Mouse (Mus musculus) left cerebral cortex, adult 8-10 months (tissue): ENCODE measurements around the gene Cacna1g. TPM values are rescaled to one million over a fixed set of nuclear protein-coding genes. Genes with fewer than 3 reads are reported as not detected.
"Not testable (repeated sequence)": the region's sequence is repeated elsewhere in the genome, so short reads cannot be mapped to it uniquely, and the experiment has no call there.

Source experiments
- DNase-seq, 2 experiments: peaks; one replicate each; pipeline ENCODE4 v3.0.0; 2022; ENCODE audit warnings: low spot score in 2 of 2
- total RNA-seq, 4 experiments: library from RNA; stranded (reverse); gene quantifications; 2 replicates each; pipeline ENCODE4 v1.2.4; 2022

Cacna1g gene
- total RNA-seq, 4 experiments from 2014 or later = 58.2 to 71.7 (median 64.6) TPM

- DNase-seq = peak; percentile 53 to 91
Observed at GRCm38 (mm10) chr11:94404641-94405260, 69.2 kb downstream of the Cacna1g start.

DNA sequence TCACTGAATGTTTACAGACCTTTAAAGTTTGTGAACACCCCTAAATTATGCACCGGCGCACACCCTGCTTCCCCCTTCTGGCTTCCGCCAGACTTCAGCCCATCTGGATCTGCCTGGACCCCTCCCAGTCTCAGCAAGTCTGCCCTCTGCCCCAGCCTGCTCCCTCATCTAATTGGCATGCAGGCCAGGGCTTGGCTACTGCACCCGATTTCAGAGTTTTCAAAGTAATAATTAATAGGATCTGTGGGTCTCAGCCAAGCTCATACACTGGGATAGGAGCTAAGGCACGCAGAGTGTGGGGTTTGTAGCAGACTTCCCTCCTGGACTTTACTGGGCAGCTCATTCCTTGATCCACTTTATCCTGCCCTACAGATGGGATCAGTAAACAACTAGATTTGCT lies 69.8 kb downstream of the Cacna1g start:
- DNase-seq = peak in 1 of 2 experiments; percentile 19

DNA sequence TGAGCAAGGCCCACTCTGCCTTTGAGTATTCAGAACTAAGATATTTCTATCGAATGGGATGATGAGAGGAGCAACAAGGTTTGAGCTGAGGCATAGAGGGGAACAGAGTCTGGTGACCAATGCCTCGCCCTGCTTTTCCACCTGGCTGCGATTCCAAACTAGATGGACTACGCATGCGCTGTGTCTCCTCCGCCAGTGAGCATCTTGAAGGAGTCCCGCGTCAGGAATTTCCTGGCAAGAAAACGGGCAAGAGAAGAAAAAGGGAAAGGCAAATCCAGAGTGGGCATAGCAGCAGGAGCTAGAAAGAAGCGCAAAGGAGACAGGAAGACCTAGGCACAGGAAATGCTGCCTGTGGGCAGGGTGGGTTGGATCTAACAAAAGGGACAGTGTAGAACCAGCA lies 70.2 kb downstream of the Cacna1g start:
- no peak for DNase-seq

- no peak for DNase-seq
Observed at GRCm38 (mm10) chr11:94402731-94403130, 71.3 kb downstream of the Cacna1g start.

DNA sequence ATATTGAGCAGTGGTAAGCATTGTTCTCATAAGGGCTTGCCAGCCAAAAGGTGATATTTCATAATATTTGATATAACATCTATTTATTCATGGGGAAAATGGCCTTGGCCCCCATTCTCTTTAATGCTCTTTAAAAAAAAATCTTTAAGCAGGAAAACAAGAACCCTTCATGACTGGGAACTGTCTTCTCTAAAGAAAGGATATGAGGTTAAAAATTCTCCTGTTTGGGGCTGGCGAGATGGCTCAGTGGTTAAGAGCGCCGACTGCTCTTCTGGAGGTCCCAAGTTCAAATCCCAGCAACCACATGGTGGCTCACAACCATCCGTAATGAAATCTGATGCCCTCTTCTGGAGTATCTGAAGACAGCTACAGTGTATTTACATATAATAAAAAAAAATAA lies 72.0 kb downstream of the Cacna1g start:
- DNase-seq = not testable (repeated sequence)

GRCm38 (mm10) chr11:94400996-94401395 lies 73.0 kb downstream of the Cacna1g start:
- no peak for DNase-seq

- no peak for DNase-seq
Observed at GRCm38 (mm10) chr11:94394107-94394506, 79.9 kb downstream of the Cacna1g start.

DNA sequence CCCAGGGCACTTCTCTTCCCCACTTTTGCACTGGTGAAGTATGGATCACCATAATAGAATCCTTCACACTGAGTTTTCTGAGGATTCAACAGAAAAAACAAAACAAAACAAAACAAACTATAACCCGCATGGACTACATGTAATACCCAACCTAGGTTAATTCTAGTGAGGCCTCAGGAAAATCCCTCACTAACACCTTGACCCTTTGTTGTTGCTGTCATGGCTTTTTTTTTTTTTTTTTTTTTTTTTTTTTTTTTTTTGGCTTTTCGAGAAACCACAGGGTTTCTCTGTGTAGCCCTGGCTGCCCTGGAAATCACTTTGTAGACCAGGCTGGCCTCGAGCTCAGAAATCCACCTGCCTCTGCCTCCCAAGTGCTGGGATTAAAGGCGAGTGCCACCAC lies 80.5 kb downstream of the Cacna1g start:
- DNase-seq = not testable (repeated sequence)

DNA sequence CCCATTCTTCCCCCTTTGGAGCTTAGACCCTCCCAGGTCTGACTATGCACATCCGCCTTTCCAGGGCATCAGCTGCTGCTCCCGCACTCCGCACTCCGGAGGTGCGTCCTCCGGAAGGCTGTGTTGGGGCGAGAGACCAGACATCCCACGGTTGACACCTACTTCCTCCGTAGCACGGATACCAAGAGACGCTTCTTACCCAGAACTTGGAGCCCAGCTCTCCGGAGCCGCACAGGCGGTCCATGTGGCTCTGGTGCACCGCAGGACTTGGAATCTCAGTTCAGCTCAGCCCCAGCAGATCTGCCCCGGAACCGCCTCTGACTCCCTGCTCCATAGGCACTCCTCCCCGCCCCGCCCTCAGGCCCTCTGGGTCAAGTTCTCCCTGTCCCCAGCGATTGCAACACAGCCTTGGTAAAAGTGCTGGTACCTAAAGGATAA lies 81.3 kb downstream of the Cacna1g start, which contains the start of gene Abcc3:
Gene Abcc3, minus strand, starts transcription at position 326 of the 438 bp plus-strand sequence.
- no peak for DNase-seq

DNA sequence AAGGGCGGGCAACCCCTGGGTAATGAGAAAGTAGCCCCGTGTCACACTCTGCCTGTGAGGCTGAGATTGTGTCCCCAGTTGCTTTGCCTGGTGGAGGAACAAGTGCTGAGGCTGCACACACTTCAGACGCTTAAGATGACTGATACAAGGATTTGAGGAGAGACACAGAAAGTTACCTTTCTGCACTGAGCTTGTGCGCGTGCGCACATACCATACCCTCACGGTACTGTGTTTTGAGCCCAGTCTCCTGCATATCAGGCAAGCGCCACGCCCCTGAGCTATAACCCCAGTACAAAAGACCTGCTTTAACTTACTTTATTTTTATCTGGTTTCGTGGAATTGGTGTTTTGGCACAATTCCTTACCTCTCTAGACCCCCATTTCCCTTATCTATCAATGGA lies 82.3 kb downstream of the Cacna1g start:
- DNase-seq = no peak

- DNase-seq = no peak
Observed at GRCm38 (mm10) chr11:94390825-94391224, 83.2 kb downstream of the Cacna1g start.

DNA sequence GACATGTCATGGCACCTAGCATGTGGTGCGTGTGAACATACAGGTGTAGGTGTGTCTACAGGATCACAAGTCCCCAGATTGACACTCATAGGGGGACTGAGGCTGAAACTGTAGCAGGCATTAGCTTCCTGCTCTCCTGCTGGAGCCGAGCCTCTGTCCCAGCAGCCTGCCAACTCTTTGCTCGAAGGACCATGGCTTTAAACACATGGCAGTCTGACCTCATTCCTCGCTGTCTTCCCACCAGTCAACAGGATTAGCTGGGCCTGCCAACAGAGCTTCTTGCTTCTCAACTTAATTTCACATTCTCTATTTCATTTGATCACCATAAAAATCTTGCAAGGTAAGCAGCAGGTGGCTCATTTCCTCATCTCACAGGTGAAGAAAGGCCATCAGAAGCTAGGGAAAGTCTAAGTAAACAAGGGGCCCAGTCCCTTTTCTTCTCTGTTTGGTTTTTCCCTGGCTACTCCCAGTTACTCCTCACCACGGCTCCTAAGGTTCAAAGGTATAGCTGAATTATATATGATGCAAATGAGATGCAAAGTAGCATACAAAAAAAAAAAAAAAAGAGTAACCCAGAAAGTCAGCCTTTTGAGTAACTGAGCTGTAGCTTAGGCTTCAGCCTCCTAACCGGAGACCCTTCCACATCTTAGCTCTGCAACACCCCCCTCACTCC lies 84.1 kb downstream of the Cacna1g start:
- DNase-seq = no peak

- DNase-seq = no peak
Observed at GRCm38 (mm10) chr11:94389021-94389420, 85.0 kb downstream of the Cacna1g start.

DNA sequence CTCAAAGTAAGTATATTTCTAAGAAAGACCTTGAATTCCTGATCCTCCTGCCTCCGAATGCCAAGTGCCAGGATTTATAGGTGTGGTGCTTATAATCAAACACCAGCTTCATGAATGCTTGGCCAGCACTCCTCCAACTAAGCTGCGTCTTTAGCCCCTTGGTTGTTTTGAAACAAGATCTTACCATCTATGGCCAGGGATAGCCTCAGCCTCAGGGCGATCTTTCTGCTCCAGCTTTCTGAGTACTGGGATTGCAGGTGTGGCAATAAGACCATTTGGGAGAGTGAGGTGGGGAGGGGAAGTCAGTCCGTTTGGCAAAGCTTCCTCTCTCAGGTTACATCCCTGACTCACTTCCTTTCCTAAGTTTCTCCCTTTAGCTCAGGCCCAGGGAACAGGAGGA lies 86.2 kb downstream of the Cacna1g start:
- no peak for DNase-seq

DNA sequence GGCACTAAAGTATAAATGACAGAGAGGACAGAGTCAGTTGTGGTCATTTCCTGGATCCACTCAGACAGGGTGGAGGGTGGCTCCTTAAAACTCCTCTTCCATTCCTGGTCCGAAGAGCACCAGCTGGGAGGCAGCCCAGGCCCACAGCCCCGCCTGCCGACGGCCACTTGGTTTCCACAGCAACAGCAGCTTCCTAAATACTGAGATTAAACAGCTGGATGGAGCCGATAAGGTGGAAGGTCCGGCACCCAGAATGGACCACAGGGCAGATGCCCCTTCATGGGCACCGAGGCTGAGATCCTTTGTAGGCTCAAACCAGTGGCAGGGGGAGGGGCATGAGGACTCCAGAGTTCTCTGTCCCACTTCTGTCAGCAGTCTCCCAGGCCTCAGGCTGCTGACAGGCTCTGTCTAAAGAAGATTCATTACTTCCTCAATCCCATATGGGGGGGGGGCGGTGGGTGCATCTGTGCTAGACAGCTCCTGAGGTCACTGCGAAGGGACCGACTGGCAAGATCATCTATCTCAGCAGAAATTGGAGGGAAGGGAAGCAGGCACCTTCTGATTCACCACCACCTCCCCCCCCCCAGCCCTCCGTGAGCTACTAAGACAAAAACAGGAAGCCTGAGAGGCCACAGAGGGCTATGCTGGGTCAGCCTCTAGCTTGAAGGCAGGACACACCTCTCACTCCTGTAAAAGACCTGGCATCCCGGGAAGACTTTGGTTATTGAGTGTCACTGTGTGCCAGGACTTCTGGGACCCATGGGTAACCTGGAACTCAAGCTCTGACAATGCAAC lies 87.8 kb downstream of the Cacna1g start:
- DNase-seq = no peak

DNA sequence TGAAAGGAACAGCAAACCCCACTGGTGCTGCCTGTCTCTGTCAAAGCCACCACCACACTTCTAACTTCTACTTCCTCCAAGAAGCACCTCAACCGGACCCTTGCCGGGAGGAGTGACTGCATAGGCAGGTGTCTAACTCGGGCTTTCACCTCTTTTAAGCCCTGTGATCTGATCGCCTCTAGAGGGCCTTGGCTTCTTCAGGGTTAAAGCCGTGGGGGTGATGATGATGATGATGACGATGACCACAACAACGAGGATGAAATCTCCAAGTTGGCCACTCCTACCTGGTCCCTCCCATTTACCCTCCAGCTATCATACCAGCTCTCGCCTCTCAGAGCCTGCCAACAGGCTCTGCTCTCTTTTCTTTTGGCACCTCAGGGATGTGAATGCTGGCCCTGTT lies 94.3 kb downstream of the Cacna1g start:
- no peak for DNase-seq

- no peak for DNase-seq
Observed at GRCm38 (mm10) chr11:94379061-94379460, 94.9 kb downstream of the Cacna1g start.

DNA sequence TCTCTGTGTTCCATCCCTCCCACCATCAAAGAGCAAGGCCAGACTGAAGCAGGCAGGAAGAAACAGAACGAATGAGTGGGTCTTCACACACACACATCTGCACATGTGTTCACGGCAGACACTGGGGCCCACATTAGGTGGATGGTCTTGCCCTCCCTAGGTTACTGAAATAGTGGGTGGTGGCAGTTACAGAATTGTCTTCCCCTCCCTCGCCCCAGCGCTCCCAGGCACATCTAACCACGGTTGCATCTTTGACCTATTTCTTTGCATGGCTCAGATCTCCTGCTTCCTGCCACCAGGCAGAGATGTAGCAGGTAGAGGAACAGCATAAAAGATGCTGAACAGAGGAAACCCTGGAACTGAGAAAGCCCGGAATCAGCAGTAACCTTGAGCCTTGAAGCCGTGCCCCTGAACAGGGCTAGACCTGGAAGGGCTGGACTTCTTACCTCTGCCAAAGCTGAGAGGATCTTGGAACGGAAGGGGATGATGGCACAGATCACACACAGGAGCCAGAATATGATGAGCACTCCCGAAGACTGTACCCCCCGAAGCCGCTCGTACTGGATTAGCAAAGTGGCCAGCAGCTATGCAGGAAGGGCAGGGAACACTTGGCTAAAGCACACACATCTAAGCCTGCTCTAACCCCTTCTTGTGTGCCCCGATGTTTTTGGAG lies 99.6 kb downstream of the Cacna1g start:
- DNase-seq = no peak

DNA sequence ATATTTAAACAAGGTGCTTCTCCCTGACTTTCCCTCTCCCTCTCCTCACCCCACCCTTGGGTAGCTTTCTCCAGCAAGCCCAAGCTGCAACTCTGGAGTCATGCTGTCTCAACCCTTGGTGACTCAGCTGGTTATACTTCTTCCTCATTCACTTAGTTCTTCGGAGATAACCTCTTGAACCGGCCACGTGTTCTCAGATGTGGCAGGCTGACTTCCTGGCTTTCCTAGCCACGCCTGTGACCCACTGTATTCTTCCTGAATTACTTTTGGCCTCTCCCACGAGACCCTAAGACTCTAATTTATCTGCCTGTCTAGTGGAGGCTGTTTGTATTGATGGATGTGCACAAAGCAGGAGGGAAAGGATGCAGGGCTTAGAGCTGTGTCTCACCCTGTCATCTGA lies 103.2 kb downstream of the Cacna1g start:
- no peak for DNase-seq

- no peak for DNase-seq
Observed at GRCm38 (mm10) chr11:94369981-94370380, 104.0 kb downstream of the Cacna1g start.

- no peak for DNase-seq
Observed at GRCm38 (mm10) chr11:94365340-94365739, 108.7 kb downstream of the Cacna1g start.

DNA sequence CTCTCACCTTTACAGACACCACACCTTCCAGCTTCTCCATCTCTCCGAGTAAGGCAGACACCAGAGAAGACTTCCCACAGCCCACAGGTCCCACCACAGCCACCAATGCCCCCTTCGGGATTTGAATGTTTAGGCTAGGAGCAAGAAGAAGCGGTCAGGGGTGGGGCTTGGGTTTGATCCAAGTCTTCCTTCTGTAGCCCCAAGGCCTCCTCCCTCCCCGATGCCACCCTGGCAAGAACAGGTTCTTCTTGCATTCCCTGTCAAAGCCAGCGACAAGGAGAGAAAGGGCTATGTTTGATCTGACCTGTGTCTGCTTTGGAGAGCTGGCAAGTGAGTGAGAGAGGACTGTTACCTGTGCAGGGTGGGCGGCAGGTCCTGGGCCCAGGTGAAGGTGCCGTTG lies 110.3 kb downstream of the Cacna1g start:
- DNase-seq = no peak
